Mouse (Mus musculus) hindbrain, postnatal 0 days (tissue): Measurements from ENCODE around the gene Dclk3. TPM values are rescaled to one million over a fixed set of nuclear protein-coding genes. Genes with fewer than 3 reads are reported as not detected.

Experiments used
- ATAC-seq: fragments of 200-750 bp; cut with Nextera tagmentation; 2 replicates; pipeline ENCODE4 v1.8.0; 2017; ENCODE audit warnings: mild to moderate bottlenecking, moderate TSS enrichment, moderate library complexity
- DNase-seq: peaks from one replicate; pipeline ENCODE4 v3.0.0-alpha.2; 2015; ENCODE audit warnings: low spot score
- H3K27ac ChIP-seq: fragments of 300-500 bp; sonication (generic); 2 replicates; pipeline ENCODE4 v1.5.1; 2014; ENCODE audit warnings: mild to moderate bottlenecking
- H3K27me3 ChIP-seq: fragments of 300-500 bp; sonication (generic); 2 replicates; pipeline ENCODE4 v1.6.1; 2014; ENCODE audit warnings: low read length, mixed read lengths; ENCODE audit not compliant: insufficient read depth
- H3K36me3 ChIP-seq: fragments of 300-500 bp; sonication (generic); 2 replicates; pipeline ENCODE4 v1.6.1; 2014; ENCODE audit warnings: low read length, mixed read lengths; ENCODE audit not compliant: insufficient read depth
- H3K4me1 ChIP-seq: fragments of 300-500 bp; sonication (generic); 2 replicates; pipeline ENCODE4 v1.6.1; 2014; ENCODE audit warnings: antibody characterized with exemption, low read length, mixed read lengths; ENCODE audit not compliant: insufficient read depth
- H3K4me2 ChIP-seq: fragments of 300-500 bp; sonication (generic); 2 replicates; pipeline ENCODE4 v1.6.1; 2014; ENCODE audit warnings: low read depth, mild to moderate bottlenecking, low read length, moderate library complexity, mixed read lengths
- H3K4me3 ChIP-seq: fragments of 300-500 bp; sonication (generic); 2 replicates; pipeline ENCODE4 v1.5.1; 2014; ENCODE audit warnings: low read length
- H3K9ac ChIP-seq: fragments of 300-500 bp; sonication (generic); replicated peaks from 2 replicates; pipeline ENCODE4 v1.6.1; 2014; ENCODE audit warnings: mild to moderate bottlenecking, low read length, moderate library complexity, mixed read lengths
- H3K9me3 ChIP-seq: fragments of 300-500 bp; sonication (generic); 2 replicates; pipeline ENCODE4 v1.6.1; 2016; ENCODE audit warnings: low read length, mixed read lengths
- CTCF ChIP-seq: IDR thresholded peaks from 2 replicates; pipeline ENCODE4 v1.5.1; 2016; ENCODE audit warnings: antibody characterized with exemption, control low read depth, low read depth
- WGBS: fragments of 180-500 bp; shearing (Covaris S2); extraction: QIAGEN DNeasy Blood & Tissue Kit; methylation state at CpG from one replicate; pipeline ENCODE4 v1.1.7; 2014; 5-methylcytosine and 5-hydroxymethylcytosine counted together
- polyA plus RNA-seq: library from polyadenylated mRNA; unstranded; fragments of >200 nt; fragmentation: Nextera tagmentation; extraction: Ambion mirVana; gene quantifications from 2 replicates; pipeline ENCODE4 v1.2.1, GENCODE M21; 2015
- total RNA-seq: library from RNA; depleted of rRNA; stranded (reverse); fragments of >200 nt; gene quantifications from 2 replicates; pipeline ENCODE4 v1.2.3, GENCODE M21; 2014; rRNA removed

The Dclk3 gene
- total RNA-seq (9.2 and 13.1 TPM in 2 replicates), polyA plus RNA-seq (8.8 and 9.9 TPM in 2 replicates)

DNA sequence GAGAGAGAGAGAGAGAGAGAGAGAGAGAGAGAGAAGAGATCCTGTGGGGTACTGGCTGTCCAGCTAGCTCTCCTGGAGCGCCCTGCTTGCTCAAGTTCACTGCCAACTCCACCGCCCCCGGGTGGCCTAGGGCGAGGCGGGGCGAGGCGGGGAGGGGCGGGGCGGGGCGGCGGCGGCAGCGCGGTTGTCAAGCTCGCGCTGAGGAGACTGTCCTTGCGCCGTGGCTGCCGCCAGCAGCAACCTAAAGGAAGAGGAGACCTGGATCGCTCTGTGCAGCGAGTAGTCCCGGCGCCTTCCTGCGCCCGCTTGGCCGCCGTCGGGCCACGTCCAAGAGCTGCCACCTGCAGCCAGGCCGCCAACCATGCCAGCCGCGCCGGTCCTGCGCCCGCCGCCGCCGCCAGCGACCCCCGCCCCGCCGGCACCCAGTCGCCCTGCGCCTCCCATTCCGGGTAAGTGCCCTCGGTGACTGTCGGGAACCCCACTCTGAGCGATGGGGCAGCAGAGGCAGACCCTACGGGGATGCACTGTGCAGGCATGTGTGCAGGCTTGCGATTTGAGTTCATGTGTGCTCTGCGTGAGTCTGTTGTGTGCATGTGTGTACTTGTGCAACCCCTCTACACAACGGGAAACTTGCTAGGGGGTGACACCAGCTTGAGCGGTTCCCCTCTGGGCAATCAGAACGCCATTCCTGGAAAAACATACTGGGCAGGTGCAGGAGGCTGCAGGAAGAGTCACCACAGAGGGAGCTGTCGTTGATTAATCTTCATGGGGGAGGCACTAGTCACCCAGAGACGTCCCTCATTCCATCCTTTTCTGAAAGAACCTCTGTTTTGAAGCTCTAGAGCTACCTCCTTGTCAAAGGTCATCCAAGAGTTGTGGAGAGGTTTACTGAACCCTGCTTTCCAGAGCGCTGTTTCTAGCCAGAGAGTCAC lies at the start of gene Dclk3:
Gene Dclk3 (plus strand): TSS at position 178 of the 932 bp plus-strand sequence.
- peak; percentile 31 for TF ChIP-seq CTCF
- Histone ChIP-seq H3K9me3 (no peaks in the 10 kb centered on the region), H3K27ac (peak within 1 kb of the TSS; percentile 46; the same call in 1 of the 2 replicates), H3K27me3 (no peaks in the 10 kb centered on the region), H3K36me3 (no peaks in the 10 kb centered on the region), H3K4me2 (peak within 1 kb of the TSS; percentile 54), H3K9ac (peak within 1 kb of the TSS; percentile 49), H3K4me3 (peak within 1 kb of the TSS; percentile 43), H3K4me1 (peaks cover 2% of the 10 kb centered on the region; the same call in 1 of the 2 replicates)
- 3% methylated on average over 52 of the region's 57 CpGs for WGBS
- DNase-seq (peak; percentile 42), ATAC-seq (peak; percentile 67)

DNA sequence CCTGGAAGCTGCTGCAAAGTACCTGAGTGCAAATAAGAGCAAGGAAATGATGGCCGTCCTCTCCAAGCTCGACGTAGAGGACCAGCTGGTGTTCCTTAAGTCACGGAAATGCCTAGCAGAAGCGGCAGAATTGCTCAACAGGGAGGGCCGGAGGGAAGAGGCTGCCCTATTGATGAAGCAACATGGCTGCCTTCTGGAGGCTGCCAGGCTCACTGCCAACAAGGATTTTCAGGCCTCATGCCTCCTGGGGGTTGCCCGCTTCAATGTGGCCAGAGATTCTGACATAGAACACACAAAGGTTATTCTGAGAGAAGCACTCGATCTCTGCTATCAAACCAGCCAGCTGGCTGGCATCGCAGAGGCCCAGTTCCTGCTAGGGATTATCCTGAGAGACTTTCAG lies 48.9 kb upstream of the Dclk3 start:
- WGBS = 40% methylated on average over 9 of the region's 9 CpGs
- H3K9me3 ChIP-seq = no peaks in the 10 kb centered on the region
- TF ChIP-seq CTCF = no peak
- no peak for ATAC-seq
- H3K27ac ChIP-seq = 0 out of 2 replicates have a peak overlapping the region, but pooled peaks have one; percentile 2
- no peaks in the 10 kb centered on the region for H3K36me3 ChIP-seq
- H3K9ac ChIP-seq = no peak overlapping the region
- DNase-seq = peak; percentile 72
- no peak overlapping the region for H3K4me3 ChIP-seq
- no peaks in the 10 kb centered on the region for H3K4me1 ChIP-seq
- no peak overlapping the region for H3K4me2 ChIP-seq
- no peaks in the 10 kb centered on the region for H3K27me3 ChIP-seq

DNA sequence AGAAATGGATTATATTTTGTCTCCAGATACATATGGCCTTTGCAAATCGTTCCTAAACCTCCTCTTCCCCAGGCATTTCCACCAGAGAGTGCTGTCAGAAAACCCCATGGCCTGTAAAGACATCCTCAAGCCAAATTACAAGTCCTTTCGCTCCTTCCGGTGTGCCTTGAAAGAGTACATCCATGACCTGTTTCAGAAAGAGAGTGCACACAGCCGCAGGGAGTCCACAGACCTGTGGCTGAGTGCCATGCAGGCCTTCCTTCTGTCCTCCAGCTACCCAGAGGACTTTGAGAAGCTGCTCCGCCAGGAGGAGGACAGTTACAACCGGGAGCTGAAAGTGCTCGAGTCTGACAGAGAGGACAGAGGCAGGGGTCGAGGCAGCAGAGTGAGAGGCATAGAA lies 47.8 kb upstream of the Dclk3 start:
- no peak for ATAC-seq
- Histone ChIP-seq H3K9me3 (no peaks in the 10 kb centered on the region), H3K27me3 (no peaks in the 10 kb centered on the region), H3K4me1 (no peaks in the 10 kb centered on the region), H3K27ac (no peak overlapping the region), H3K4me3 (no peak overlapping the region), H3K9ac (no peak overlapping the region), H3K4me2 (no peak overlapping the region), H3K36me3 (no peaks in the 10 kb centered on the region; the same call in 1 of the 2 replicates)
- WGBS = 79% methylated on average over 8 of the region's 8 CpGs
- no peak for DNase-seq
- TF ChIP-seq CTCF = no peak

DNA sequence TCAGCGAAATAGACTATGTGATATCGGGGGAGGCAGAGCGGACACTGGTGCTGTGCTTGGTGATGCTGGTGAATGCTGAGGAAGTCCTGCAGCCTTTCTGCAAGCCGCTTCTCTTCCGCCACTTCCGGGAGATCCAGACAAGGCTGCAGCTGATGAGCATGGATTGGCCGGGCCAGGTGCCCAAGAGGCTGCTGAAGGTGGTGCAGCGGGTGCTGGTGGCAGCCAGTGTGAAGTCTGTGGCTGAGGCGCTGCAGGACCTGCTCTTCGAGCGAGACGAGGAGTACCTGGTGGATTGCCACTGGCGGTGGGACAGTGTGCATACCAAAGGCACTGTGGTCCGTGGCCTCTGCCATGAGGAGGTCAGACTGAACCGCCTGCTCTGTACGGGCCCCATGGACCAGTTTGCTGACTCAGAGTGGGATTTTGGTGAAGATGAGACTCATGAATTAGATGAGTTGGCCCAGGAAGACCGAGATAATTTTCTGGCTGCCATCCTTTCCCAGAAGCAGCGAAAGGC lies 46.9 kb upstream of the Dclk3 start:
- Histone ChIP-seq H3K9me3 (no peaks in the 10 kb centered on the region), H3K27ac (no peak overlapping the region), H3K4me3 (no peak overlapping the region), H3K4me1 (no peaks in the 10 kb centered on the region), H3K36me3 (no peaks in the 10 kb centered on the region; the same call in 1 of the 2 replicates), H3K4me2 (no peak overlapping the region), H3K27me3 (no peaks in the 10 kb centered on the region), H3K9ac (no peak overlapping the region)
- ATAC-seq = no peak
- DNase-seq = no peak
- no peak for TF ChIP-seq CTCF
- WGBS = 89% methylated on average over 18 of the region's 18 CpGs

DNA sequence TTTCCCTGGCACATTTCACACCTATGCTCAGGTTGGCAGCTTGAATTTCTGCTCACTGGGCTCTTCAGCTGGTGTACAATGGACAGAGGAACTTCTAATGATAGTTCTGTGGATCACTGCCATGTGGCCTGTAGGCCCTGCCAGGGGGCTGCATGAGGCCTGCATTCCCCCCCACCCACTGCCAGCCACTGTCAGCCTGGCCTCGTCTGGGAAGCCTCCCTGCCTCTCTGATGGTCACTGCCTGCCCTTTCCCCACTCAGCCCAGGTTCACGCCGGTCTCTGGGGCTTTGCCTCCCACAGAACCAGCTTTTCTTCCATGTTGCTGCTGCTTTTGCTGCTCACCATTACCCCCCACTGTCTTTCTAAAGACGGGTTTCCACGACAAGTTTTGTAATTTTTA lies 43.6 kb upstream of the Dclk3 start:
- Histone ChIP-seq H3K4me1 (no peaks in the 10 kb centered on the region), H3K27me3 (no peaks in the 10 kb centered on the region), H3K36me3 (no peaks in the 10 kb centered on the region; the same call in 1 of the 2 replicates), H3K4me3 (no peak overlapping the region), H3K9ac (no peak overlapping the region), H3K4me2 (no peak overlapping the region), H3K27ac (no peak overlapping the region), H3K9me3 (no peaks in the 10 kb centered on the region)
- no peak for TF ChIP-seq CTCF
- WGBS = 68% methylated on average over 5 of the region's 5 CpGs
- DNase-seq (no peak), ATAC-seq (no peak)

DNA sequence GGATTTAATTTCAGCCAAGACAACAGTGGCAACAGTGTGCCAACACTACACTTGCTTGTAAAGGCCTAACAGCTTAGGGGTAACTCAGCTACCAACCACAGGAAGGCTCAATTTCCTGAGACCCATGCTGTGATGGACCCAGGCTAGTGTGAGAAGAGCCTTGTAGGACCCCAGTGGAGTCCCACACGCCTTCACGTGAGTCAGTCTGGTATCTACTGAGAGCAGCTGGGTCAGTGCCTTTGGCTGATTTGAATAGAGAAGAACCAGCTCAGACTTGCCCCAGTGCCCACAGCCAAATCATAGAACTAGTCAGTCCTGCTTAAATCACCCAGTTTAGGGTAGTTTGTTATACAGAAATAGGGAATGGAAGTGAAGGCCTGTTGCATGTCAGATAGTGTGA lies 40.8 kb upstream of the Dclk3 start:
- H3K36me3 ChIP-seq = no peaks in the 10 kb centered on the region; the same call in 1 of the 2 replicates
- no peak for TF ChIP-seq CTCF
- no peak overlapping the region for H3K27ac ChIP-seq
- H3K4me1 ChIP-seq = no peaks in the 10 kb centered on the region
- DNase-seq (no peak), ATAC-seq (no peak)
- H3K9ac ChIP-seq = no peak overlapping the region
- no peak overlapping the region for H3K4me2 ChIP-seq
- H3K27me3 ChIP-seq = no peaks in the 10 kb centered on the region
- 75% methylated on average over 2 of the region's 2 CpGs for WGBS
- no peak overlapping the region for H3K4me3 ChIP-seq
- no peaks in the 10 kb centered on the region for H3K9me3 ChIP-seq
